In genomic region chr9:53286793-53287192, GRCm38 (mm10) we compare ENCODE assay signal across 27 mouse cellular contexts.
"Had no signal": no experiment of that assay in that cellular context is flagged by ENCODE, and none has a peak within 500 bp of the region (broad histone marks: within the 10 kb centered on the region; RNA-seq: fewer than 3 reads in every experiment).

No protein-coding gene starts in this region.

- H3K4me2 ChIP-seq: heart, embryonic 12.5 days; hindbrain, embryonic 13.5 days; hindbrain, embryonic 15.5 days; kidney, embryonic 15.5 days; limb, embryonic 12.5 days; liver, embryonic 11.5 days; liver, embryonic 13.5 days; liver, embryonic 15.5 days had no signal

- H3K9ac ChIP-seq: heart, embryonic 12.5 days; hindbrain, embryonic 13.5 days; hindbrain, embryonic 15.5 days; kidney, embryonic 15.5 days; limb, embryonic 12.5 days; liver, embryonic 13.5 days; liver, embryonic 15.5 days had no signal

- H3K9me3 ChIP-seq: heart, embryonic 10.5 days; heart, embryonic 12.5 days; hindbrain, embryonic 13.5 days; hindbrain, embryonic 15.5 days; kidney, embryonic 15.5 days; limb, embryonic 10.5 days; limb, embryonic 12.5 days; liver, embryonic 13.5 days; liver, embryonic 15.5 days had no signal

- DNase-seq: gastrocnemius, adult 2 months; gastrocnemius, postnatal 14 days; gastrocnemius, postnatal 36 days; heart, adult 18-20 months; heart, postnatal 10 days; heart, postnatal 36 days; kidney, adult 11 months; kidney, adult 2 months; kidney, adult 9 months; kidney, postnatal 14 days; kidney, postnatal 36 days; liver; liver, embryonic 13.5 days had no signal

- H3K36me3 ChIP-seq: heart, embryonic 10.5 days; heart, embryonic 12.5 days; hindbrain, embryonic 13.5 days; hindbrain, embryonic 15.5 days; kidney, embryonic 15.5 days; limb, embryonic 10.5 days; limb, embryonic 12.5 days; liver, embryonic 13.5 days; liver, embryonic 15.5 days had no signal

- H3K27me3 ChIP-seq: heart, embryonic 12.5 days; hindbrain, embryonic 13.5 days; hindbrain, embryonic 15.5 days; kidney, embryonic 15.5 days; limb, embryonic 12.5 days; liver, embryonic 13.5 days; liver, embryonic 15.5 days had no signal

- H3K27ac ChIP-seq: gastrocnemius, adult 2 months; heart, embryonic 10.5 days; hindbrain, embryonic 13.5 days; hindbrain, embryonic 15.5 days; hindbrain, postnatal 0 days; kidney, embryonic 15.5 days; kidney, postnatal 0 days; layer of hippocampus, adult 2 months; left cerebral cortex, adult 2 months; limb, embryonic 10.5 days; limb, embryonic 12.5 days; liver, embryonic 13.5 days; liver, embryonic 15.5 days had no signal

- H3K4me3 ChIP-seq: gastrocnemius, adult 2 months; heart, embryonic 10.5 days; heart, embryonic 12.5 days; hindbrain, embryonic 13.5 days; hindbrain, embryonic 15.5 days; kidney, embryonic 15.5 days; layer of hippocampus, adult 2 months; left cerebral cortex, adult 2 months; limb, embryonic 10.5 days; limb, embryonic 12.5 days; liver, embryonic 13.5 days; liver, embryonic 15.5 days had no signal

- ATAC-seq: hindbrain, postnatal 0 days; intestine, embryonic 16.5 days had no signal

- H3K4me1 ChIP-seq: heart, embryonic 10.5 days; heart, embryonic 12.5 days; hindbrain, embryonic 13.5 days; hindbrain, embryonic 15.5 days; kidney, embryonic 15.5 days; limb, embryonic 10.5 days; limb, embryonic 12.5 days; liver, embryonic 13.5 days; liver, embryonic 15.5 days had no signal
